Mouse (Mus musculus) adrenal gland, adult 2 months (tissue): ENCODE results near the gene Fes. TPM values are rescaled to one million over a fixed set of nuclear protein-coding genes. Genes with fewer than 3 reads are reported as not detected.

Experiments
- DNase-seq: peaks from one replicate; pipeline ENCODE4 v3.0.0; 2021
- polyA plus RNA-seq: library from polyadenylated mRNA; depleted of rRNA; stranded (reverse); fragments of >200 nt; gene quantifications from 2 replicates; pipeline ENCODE4 v1.2.3, GENCODE M21; 2012
- total RNA-seq, 2 experiments: library from RNA; stranded (reverse); gene quantifications; 2 replicates each; pipeline ENCODE4 v1.2.3; 2021

Gene Fes
- total and polyA plus RNA-seq, 3 experiments = 7.9 to 14.8 (median 13.0) TPM

GRCm38 (mm10) chr7:80374280-80374679 is 13.5 kb downstream of the Fes start:
- DNase-seq = no peak

DNA sequence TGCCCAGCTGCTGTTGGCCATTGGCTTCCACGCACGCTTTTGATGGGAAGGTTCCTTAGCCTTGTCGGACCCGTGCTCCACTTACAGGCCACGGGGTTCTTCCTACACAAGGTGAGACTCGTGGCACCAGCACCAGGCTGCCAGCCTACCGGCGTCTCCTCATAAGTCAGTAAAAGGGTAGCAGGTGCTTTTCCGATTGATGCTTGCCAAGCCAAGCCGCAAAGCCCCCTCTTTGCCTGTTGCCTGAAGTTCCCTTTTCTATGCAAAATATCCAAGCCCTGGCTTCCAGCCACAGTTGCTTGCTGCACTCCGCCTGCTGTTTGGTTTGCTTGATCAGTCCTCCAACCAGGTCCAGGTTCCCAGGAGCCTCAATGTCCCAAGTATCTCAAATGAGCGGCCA is 13.9 kb downstream of the Fes start:
- DNase-seq = no peak

DNA sequence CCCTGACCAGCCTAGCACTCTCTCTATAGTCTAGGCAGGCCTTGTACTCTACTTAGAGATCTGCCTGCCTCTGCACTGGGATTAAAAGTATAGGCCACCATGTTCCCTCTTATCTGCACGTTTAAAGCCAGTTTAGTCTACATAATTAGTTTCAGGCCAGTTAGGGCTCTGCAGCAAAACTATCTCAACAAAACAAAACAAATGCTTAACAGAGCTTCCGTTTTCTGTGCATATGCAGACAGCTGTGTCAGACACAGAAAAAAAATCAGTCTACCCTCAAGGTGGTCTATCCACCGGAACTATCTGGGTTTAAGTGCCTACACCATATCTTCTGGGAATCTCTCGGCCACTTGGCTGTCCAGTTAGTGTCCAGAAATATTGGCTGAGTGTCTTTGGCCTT is 14.4 kb downstream of the Fes start:
- DNase-seq = no peak

- no peak for DNase-seq
Measured at GRCm38 (mm10) chr7:80372667-80373066, 15.1 kb downstream of the Fes start.

GRCm38 (mm10) chr7:80372166-80372565 is 15.6 kb downstream of the Fes start:
- DNase-seq = no peak

DNA sequence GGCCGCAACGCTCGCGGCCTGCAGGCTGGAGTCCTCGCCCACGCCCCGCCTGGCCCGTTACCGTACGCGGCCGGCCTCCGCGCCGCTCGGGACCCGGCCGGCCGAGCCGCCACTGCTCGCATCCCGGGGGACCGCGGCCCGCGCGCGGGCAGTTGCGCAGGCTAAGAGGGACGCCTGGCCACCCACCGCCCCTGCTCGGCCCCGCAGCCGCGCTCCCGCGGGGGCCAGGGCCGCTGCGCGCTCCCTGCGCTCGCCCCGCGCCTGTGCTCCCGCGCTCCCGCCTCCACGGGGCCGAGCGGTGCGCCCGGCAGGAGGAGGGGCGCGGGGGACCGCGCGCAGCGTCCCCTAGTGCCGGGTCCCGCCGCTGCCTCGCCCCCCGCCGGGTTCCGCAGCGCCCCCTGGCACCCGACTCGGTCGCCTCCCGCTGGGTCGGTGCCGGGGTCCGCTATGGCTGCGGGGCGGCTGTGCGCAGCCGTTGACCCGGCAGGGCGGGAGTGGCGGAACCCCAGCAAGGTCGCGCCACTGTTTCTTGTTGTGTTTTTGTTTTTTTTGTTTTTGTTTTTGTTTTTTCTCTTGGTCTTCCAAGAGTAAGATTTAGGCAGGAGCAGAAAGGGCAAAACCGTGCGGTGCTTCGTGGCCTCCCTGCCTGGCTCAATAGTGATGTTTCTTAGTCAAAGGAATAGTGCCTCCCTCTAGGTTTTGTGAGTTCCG is 16.6 kb downstream of the Fes start, which contains the start of gene Man2a2:
Gene Man2a2, minus strand, starts transcription at position 335 of the 711 bp plus-strand sequence.
- peak; percentile 89 for DNase-seq

DNA sequence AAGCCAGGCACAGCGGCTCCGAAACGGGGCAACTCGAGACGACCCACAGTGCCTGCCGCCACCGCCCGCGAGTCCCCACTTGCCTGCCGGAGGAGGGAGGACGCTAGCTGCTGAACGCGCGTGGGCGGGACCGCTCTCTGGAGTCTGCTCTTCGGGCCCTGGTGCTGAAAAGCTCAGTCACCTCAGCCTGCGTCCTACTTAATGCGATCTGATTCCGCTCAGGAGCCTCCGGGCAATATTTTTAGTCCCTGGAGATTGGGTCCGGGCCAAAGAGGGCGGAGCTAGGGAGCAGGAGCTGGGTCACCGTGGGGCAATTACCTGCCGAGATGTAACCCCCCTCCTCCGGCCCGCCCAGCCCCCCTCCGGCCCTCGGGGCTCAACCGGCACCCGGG is 17.1 kb downstream of the Fes start:
- peak; percentile 89 for DNase-seq

DNA sequence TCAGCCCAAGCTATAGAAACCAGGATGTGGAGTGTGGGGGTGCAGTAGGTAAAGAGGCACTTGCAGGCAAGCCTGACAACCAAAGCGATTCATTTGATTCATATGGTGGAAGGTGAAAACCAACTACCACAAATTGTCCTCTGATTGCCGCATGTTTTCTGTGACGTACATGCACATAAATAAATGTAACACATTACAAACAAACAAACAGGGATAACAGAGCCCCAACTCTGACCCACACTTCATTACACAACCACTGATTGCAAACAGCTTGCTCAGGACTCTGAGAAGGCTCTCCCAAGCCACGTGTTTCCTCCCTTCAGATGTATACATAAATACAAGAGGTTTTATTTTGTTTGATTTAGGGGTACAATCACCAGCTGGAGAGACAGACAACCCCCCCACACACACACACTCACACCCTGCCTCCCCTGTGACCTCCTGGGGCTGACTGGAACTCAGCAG is 17.7 kb downstream of the Fes start:
- DNase-seq = no peak

DNA sequence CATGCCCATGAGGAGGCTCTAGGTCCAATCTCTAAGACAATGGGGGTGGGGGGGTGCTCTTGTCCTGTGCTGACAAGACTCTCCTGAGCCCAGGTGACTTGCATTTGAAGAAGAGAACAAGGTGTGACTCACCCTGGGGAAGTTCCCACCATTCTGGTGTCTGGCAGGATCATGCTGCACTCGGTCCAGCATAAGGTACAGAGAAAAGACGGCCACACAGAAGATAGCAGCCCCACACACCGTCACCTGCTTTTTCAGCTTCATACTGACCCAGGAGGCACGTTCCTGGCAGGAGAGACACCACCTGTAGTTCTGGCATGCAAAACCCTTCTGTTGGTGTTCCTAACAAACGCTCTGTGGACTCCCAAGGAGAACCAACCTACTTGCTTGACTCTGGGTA is 18.3 kb downstream of the Fes start:
- no peak for DNase-seq

- peak; percentile 56 for DNase-seq
Measured at GRCm38 (mm10) chr7:80368635-80369421, 18.9 kb downstream of the Fes start.

DNA sequence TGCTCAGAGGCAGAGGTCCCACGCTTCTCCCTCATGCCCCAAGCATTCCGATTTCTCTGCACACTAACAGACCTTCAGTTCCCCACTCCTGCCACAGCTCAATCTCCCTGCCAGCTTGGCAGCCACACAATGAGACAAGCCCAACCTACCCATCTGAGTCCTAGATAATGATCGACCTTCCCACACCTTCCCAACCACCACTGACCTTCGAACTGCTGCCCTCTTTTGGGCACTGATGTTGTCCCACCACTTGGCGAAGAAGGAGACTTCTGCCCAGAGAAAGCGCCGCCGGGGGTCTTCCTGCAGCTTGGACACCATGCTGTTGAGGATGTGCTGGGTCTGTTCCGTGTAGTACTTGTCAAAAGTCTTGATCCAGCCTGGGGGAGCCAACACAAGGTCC is 19.7 kb downstream of the Fes start:
- DNase-seq = no peak

DNA sequence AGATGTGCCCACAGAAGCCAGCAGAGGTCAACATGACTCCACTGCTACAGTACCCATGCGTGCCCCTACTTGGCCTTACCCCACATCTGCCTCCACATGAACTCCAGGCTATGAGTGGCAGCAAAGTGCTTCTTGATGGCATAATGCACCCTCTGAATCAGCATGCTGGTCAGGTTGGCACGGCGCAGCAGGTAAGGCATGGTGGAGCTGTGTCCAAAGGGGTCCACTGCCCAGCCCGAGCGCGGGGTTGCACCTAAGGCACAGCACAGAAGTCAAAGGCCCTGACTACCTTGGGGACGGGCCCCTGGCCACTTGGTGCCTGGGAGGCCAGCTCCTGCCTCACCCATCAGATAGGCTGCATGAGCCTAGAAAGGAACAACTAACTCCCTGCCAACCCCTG is 20.5 kb downstream of the Fes start:
- no peak for DNase-seq

- peak; percentile 85 for DNase-seq
Measured at GRCm38 (mm10) chr7:80365759-80366158, 22.0 kb downstream of the Fes start.

DNA sequence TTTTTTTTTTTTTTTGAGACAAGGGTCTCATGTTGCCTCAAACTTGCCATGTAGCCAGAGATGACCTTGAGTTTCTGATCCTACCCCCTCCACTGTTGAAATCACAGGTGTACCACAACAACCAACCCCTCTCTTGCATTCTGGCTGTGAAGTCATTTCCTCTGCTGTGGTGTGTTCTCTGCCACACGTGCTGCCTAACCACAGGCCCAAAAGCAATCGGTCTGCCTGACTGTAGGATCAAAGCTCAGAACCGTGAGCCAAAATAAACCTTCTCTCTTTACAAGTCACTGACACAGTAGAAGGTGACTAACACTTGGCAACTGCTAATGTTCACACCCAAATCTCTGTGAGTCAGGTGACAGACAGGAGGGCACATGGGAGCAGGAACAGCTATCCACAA is 27.3 kb downstream of the Fes start:
- no peak for DNase-seq

DNA sequence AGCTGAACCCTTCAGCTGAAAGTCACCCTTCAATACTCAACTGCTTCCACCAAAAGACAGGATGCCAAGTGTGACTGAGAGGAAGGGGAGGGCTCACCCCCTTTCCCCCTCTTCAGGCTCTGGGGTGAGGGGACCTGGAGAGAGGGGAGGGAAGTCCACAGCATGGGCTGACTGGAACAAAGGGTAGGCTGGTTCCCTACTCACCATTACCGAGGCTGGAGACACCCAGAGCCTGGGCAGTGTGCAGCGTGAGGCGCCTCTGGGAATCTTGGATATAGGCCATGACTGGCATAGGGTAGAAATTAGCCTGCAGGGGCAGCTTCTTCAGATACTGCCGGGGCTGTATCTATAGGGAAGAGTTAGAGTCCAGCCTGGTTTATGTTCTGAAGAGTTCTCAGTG is 29.7 kb downstream of the Fes start:
- DNase-seq = no peak

GRCm38 (mm10) chr7:80357156-80357555 is 30.6 kb downstream of the Fes start:
- peak; percentile 58 for DNase-seq

DNA sequence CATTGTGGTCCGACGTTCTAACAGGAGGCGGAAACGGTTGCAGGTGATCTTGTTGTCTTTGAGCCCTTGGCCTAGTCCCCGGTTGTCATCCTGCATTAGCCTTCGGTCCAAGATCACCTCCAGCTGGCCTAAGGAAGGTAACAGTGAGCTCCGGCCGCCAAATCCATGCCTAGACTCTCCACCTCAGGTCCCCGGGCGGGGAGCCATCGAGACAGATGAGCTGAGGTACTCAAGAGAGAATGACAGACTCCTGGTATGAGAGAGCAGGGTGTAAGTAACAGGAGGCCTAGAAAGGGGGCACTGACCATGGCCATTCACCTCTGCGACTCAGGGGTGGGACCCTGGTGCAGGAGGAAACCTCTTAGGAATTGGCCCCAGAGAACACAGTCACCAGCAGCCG is 31.4 kb downstream of the Fes start:
- no peak for DNase-seq

DNA sequence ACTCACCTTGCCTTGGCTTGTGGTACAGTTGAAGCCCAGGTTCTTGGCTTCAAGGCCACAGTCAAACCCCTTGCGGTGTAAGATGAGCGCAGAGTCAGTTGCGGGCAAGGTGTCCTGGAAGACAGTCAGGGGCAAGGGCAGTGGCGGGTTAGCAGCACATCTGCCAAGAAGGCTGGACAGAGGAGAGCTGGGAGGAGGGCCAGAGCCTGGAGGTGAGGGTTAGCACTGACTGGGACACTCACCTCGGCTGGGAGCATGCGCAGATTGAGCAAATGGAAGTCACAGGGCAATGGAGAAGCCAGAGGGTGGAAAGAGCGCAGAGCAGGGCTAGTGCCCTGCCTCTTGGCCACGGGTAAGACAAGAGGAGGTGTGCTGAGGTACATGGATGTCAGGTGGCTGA is 34.8 kb downstream of the Fes start:
- no peak for DNase-seq

DNA sequence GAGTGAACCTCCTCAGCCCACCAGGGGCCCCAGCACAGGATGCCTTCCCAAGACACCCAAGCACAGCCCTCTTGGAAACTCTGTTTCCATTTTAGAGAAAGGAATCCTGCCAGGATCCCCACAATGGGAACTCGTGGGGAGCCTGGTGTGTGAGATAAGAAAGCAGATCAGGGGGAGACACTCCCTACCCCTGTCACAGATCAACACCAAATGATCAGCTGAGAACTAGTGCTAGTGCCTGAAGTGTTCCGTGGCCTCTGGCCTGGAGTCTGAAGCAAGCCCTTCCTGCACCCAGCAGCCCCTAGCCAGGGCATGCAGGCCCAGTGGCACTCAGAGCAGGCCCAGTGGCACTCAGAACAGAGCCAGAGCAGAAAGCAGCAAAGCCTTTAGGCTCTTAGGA is 36.9 kb downstream of the Fes start:
- DNase-seq = no peak

GRCm38 (mm10) chr7:80347670-80348586 is 39.8 kb downstream of the Fes start:
- no peak for DNase-seq

DNA sequence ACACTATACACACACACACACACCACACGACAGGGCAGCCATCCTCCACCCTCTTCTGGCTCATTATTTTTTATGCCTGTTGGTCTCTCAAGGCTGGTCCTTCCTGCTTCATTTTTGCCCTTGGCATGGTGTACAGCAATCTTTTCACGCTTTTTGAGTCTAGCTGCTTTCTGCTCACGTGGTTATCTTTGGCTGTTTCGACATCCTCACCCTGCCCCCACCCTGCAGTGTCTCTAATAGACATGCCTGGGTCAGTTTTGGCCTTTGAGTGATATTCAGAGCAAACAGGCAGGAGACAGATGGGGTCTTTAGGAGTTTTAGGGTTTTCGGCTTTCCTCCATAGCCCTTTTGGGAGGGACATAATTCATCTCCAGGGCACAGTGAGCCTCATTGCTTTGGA is 40.9 kb downstream of the Fes start:
- peak; percentile 36 for DNase-seq

DNA sequence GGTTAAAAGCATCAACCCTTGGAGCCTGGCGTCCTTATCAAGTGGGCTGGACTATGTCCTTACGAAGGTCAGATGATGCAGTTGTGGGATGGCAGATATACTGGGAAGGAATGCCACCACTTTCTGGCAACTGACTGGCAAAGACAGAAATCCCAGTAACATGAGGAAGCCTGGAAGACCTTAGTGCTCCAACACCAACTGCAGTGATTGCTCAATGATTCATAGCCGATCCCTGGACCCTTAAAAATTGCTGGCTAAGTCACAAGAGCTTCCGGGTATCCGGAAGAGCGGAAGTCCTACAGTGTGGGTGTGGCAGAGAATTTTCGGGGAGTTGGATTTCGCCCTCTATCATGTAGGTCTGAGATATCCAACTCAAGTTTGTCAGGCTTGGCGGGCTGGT is 41.6 kb downstream of the Fes start:
- DNase-seq = no peak
